Mouse (Mus musculus) erythroblast, adult 5-6 weeks (primary cell): ENCODE data around the gene Tas2r118. TPM values are rescaled to one million over a fixed set of nuclear protein-coding genes. Genes with fewer than 3 reads are reported as not detected.

Experiments used
- ATAC-seq: replicated peaks from 2 replicates; pipeline ENCODE4 v1.8.0; 2016; ENCODE audit warnings: moderate number of reproducible peaks, mild to moderate bottlenecking, moderate TSS enrichment, inconsistent platforms; ENCODE audit not compliant: poor library complexity, low FRiP score, severe bottlenecking
- total RNA-seq, 2 experiments: library from RNA; stranded (forward) in 1 of 2; stranded (reverse) in 1 of 2; fragments of 150-400 nt in 1 of 2; fragments of 200-764, 138-1000 nt in 1 of 2; gene quantifications; 2 replicates each; pipeline versions ENCODE4 v1.2.3 to v1.2.4; 2015 to 2017; ENCODE audit warnings: low replicate concordance in 2 of 2

Gene Tas2r118
- total RNA-seq (2015; ENCODE audit: low replicate concordance) = not detected in 2 replicates
- not detected in 2 replicates for total RNA-seq (2017; ENCODE audit: low replicate concordance)

DNA sequence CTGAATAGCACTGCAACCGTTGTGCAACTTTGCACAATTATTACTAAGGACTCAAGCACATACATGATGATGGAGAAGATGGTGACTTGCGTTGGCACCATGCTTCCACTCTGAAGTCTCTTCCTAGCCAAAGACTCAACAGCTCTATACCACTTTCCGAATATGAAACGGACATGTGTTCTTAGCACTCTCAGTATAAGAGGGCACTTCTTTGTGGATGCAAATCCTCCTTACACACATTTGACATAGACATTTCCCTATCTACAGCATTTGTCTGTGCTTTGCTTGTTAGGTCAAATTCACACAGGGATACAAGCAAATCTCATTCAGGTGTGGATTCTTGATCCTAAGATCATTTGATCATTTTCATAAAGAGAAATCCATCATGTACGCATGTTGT lies at the start of gene Tas2r118:
TSS of gene Tas2r118 (minus strand) at position 101 of the 400 bp plus-strand sequence.
- ATAC-seq = no peak

DNA sequence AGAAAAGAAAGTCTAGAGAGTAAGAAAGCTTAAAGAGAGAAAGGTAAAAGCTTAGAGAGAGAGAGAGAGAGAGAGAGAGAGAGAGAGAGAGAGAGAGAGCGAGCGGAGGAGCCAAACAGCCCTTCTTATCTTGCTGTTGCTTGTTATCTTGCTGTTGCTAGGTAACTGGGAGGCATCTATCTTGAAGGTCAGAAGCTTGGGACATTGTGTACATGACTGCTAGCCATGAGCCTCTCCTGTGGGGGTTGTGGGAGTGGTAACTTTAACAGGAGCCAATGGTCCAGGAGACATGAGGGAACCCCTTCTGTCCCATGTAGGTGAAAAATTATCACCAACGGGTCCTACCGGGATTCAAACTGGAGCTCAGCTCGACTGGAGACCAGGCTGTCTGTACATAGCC lies 48.5 kb upstream of the Tas2r118 start:
- ATAC-seq = no peak

DNA sequence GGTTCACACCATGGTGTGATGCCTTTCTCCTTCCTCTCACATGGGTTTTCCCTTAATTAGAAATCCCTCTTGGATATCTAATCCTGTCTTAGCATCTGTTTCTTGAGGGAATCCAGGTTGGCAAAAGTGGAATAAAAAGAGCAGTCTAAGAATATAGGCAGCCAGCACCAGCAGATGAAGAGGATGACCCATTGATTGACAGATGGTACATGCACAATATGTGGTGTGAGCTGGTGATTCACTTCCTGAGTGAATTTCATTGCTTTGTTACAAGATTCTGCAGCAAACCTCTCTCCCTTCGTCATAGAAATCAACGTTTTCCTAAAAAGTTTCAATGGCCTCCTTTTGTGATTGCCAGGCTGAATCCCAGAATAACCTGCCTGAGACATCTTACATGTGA lies 23.4 kb upstream of the Tas2r118 start:
- no peak for ATAC-seq

DNA sequence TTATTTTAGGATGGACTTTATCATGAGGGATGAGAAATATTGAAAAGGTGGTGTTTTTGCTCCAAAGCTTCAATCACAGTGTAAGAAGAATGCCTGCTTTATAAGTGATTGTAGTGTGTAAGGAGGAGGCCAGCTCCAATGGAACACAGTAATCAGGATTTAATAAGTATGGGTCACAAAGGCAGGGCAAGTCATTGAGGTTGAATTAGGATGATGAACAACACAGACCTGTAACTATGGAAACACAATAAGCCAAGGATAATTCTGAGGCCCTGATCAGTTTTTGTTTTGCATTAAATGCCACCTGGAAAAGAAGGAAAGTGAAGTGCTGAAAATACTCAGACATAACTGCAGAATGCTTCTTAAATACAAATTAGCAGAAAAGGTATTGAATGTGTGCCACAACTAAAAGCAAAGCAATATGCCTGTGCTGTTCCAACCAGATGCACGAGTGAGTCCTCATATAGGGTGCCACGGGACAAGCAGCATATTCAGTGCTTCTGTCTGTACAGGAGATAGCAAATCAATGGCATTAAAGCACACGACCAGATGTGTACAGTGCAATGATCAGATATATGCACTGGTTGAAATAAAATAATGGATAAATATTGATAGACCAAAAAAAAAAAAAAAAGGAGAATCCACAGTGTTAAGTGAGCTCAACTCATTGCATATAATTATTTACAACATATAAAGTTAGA lies 21.0 kb upstream of the Tas2r118 start:
- ATAC-seq = no peak

DNA sequence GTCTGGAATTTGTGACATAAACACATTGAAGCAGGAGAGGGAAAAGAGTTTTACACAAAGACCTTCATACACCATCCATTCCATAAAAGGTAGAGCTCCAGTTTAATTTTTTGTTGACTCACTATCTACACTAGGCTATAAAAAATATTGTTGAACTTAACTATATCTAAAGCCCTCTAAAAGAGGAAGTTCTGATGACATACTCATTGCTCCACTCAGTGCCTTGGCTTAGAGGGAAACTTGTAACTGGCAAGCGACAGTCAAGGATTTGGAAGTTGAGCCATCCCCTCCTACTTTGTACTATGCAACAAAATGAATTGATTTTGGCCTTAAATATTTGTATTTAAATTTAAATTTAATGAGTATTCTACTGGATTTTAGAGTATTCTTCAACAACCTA lies 16.4 kb upstream of the Tas2r118 start:
- ATAC-seq = no peak

DNA sequence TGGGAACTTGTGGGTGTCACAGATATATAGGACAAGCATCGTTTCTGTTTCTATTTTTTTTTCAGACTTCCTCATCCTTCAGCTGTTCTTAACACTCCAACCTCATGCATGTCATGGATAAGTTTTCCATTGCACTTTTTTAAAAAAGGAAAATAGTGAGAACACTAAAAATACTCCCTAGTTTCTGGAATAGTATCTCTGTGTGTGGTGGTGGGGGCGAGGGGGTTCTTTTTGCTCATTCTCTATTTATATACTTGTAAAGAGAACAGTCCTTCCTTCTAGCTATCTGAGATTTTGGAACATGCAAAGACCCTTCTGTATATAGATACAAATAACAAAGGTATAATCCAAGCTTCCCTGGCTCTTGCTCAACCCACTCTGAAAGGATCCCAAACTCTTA lies 2.9 kb downstream of the Tas2r118 start:
- ATAC-seq = no peak

DNA sequence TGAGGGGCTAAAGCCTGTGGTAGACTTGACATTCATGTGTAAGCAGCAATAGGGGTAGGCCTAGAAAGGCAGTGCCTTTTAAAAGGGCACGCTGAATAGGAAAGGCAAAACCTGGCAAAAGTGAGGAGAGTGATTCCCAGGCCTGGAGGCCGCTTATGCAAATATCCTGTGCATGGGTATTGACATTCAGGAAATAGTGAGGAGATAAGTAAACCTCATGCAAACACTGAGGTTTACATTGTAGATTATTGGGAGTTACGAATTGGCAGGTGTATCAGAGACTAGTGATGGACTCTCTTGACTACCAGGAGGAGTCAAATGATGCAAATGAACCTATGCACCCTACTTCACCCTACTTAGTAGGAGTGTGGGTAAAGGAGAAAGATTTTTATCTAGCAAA lies 3.9 kb downstream of the Tas2r118 start:
- no peak for ATAC-seq

DNA sequence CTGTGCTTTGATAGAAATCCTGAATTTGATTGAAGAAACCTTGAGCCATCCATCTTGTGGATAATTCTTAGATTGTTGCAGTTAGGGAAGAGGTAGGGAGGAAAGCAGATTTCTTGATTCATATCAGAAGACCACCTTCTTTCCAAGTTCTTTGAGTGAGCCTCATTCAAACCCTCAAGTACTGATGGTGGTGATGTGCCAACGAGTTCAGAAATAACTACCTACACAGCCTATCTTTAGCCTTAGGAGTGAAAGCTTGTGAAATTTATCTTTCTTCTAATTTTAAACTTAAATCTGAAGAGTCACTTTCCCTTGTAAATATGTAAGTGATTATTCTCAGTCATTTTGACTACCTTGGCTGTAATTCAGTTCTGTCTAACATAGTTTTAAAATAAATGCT lies 6.1 kb downstream of the Tas2r118 start:
- ATAC-seq = no peak

DNA sequence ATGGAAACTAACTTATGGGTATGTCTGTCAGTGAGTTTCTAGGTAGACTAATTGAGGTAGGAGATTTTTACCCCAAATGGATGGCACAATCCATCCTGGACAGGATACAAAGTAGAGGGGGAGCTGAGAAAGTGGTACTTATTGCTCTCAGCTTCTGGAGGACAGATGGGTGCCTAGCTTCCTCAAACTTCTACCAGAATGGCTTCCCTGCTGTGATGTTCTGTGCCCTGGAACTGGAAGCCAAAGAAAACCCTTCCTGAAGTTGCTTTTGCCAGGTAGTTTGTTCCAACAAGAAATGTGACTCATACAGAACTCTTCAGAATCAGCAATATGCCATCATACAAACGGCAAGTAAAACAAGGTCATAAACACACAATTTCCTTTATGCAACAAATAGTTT lies 29.1 kb downstream of the Tas2r118 start:
- ATAC-seq = no peak

DNA sequence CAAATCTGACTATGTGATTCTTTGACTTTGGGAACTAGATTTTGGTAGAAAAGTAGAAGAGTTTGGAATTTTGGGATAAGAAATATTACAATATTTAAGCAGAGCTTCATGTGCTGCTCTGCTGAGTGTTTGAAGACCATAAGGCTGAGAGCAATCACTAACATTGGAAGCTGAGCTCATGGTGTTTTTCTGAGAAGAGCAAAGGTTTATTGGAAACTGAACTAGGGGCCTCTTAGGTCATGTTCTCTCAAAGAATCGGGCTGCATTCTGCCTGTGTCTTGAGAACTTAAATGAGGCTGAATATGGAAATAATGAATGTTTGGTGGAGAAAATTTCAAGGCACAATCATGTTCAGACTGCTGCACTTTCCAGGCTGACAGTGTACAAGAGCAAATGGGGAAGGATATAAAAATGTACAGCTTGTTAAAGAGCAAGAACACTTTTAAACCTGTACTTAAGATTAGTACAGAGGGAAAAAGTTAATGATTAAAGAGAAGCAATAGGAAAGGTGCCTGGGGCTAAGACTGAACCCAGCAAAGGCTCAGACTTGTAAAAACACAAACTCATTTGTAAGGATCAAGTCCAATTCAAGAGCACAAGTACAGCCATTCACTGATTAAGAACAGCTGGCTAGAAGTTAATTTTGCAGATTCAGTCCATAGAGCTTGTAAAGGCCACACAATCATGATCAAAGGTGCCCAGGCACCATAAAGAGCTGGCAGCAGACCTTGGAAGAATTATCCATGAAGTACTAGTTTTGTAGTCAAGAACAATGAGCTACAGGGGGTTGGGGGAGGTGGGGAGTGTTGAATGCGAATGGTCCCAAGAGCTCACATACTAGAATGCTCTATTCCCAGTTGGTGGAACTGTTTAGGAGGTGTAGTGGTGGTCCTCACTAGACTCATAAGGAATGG lies 31.0 kb downstream of the Tas2r118 start:
- no peak for ATAC-seq

DNA sequence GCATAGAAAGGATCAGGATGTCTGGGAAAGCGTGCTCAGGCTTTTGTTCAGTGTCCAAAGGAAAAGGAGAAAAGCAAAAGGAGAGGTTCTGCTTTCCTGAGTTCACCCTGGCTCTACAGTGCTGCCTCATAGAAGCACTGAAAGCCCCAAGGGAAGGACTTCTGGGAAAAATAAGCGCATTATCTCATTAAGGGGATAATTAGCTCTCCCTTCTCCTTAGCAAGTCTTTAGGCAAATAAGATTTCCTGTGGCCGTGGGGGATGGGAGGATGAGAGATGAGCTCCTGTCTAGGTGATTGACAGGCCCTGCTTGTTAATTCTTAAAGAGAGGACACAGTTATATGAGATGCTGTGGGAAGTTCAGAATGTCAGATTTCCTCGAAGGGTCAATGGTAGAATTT lies 33.4 kb downstream of the Tas2r118 start:
- no peak for ATAC-seq

DNA sequence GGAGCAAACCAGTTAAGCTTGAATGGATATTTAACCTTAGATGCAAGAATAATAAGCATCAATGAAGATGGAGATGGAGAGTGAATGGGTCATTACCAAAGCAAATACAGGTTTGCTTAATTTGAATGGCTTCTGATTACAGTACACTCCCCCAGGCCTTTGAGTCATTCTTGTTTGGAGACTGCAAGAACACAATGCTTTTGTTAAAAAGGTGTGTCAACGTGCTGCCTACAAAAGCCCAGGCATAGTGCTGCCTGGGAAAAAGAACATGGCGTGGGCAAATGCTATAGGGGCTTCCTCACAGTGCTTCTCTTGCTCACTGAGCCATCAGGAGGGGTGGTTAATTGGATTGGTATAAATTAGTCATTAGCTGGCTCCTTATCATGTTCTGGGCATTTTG lies 46.1 kb downstream of the Tas2r118 start:
- ATAC-seq = no peak

Other genes starting within 250 kb of the Tas2r118 start
- gene Cadps2, start 130.6 kb downstream of the Tas2r118 start, total RNA-seq (2015; ENCODE audit: low replicate concordance) = not detected in 2 replicates
- gene Cadps2, start 130.6 kb downstream of the Tas2r118 start, total RNA-seq (2017; ENCODE audit: low replicate concordance) = 0.70 TPM in 1 of 2 replicates, not detected in the other
- gene Slc13a1, start 198.0 kb upstream of the Tas2r118 start, total RNA-seq (2015; ENCODE audit: low replicate concordance) = 1.3 TPM in 1 of 2 replicates, not detected in the other
- gene Slc13a1, start 198.0 kb upstream of the Tas2r118 start, total RNA-seq (2017; ENCODE audit: low replicate concordance) = 0.60 and 1.1 TPM in 2 replicates